Mouse (Mus musculus) heart, embryonic 11.5 days (tissue): ENCODE data around the gene Wtap. TPM values are rescaled to one million over a fixed set of nuclear protein-coding genes. Genes with fewer than 3 reads are reported as not detected.
"Not testable (repeated sequence)": the region's sequence is repeated elsewhere in the genome, so short reads cannot be mapped to it uniquely, and the experiment has no call there.

ENCODE experiments used
- ATAC-seq: fragments of 200-750 bp; cut with Nextera tagmentation; replicated peaks from 2 replicates; pipeline ENCODE4 v1.8.0; 2017; ENCODE audit warnings: moderate library complexity; ENCODE audit not compliant: insufficient number of reproducible peaks, low FRiP score, low TSS enrichment
- H3K27ac ChIP-seq: fragments of 300-500 bp; sonication (generic); 2 replicates; pipeline ENCODE4 v1.5.1; 2014; ENCODE audit warnings: mild to moderate bottlenecking, low read depth, low read length
- H3K27me3 ChIP-seq: fragments of 300-500 bp; sonication (generic); 2 replicates; pipeline ENCODE4 v1.6.1; 2014; ENCODE audit warnings: mild to moderate bottlenecking, low read length, mixed read lengths; ENCODE audit not compliant: control insufficient read depth, insufficient read depth
- H3K36me3 ChIP-seq: fragments of 300-500 bp; sonication (generic); 2 replicates; pipeline ENCODE4 v1.6.1; 2014; ENCODE audit warnings: mild to moderate bottlenecking, low read length, moderate library complexity, mixed read lengths; ENCODE audit not compliant: control insufficient read depth, insufficient read depth
- H3K4me1 ChIP-seq: fragments of 300-500 bp; sonication (generic); 2 replicates; pipeline ENCODE4 v1.6.1; 2014; ENCODE audit warnings: low read length; ENCODE audit not compliant: control insufficient read depth, insufficient read depth
- H3K4me2 ChIP-seq: fragments of 300-500 bp; sonication (generic); 2 replicates; pipeline ENCODE4 v1.6.1; 2014; ENCODE audit warnings: mild to moderate bottlenecking, moderate library complexity
- H3K4me3 ChIP-seq: fragments of 300-500 bp; sonication (generic); 2 replicates; pipeline ENCODE4 v1.5.1; 2014; ENCODE audit warnings: low read depth, low read length
- H3K9ac ChIP-seq: fragments of 300-500 bp; sonication (generic); 2 replicates; pipeline ENCODE4 v1.6.1; 2014; ENCODE audit warnings: mild to moderate bottlenecking, low read depth, low read length, moderate library complexity
- H3K9me3 ChIP-seq: fragments of 300-500 bp; sonication (generic); replicated peaks from 2 replicates; pipeline ENCODE4 v1.6.1; 2016; ENCODE audit warnings: low read length; ENCODE audit not compliant: control insufficient read depth
- WGBS: fragments of 180-500 bp; shearing (Covaris S2); extraction: QIAGEN DNeasy Blood & Tissue Kit; methylation state at CpG from one replicate; pipeline ENCODE4 v1.1.7; 2014; ENCODE audit not compliant: insufficient replicate concordance; 5-methylcytosine and 5-hydroxymethylcytosine counted together
- polyA plus RNA-seq: library from polyadenylated mRNA; unstranded; fragments of >200 nt; fragmentation: Nextera tagmentation; extraction: Ambion mirVana; gene quantifications from 2 replicates; pipeline ENCODE4 v1.2.1, GENCODE M21; 2014

Wtap gene
- polyA plus RNA-seq, 1 experiment from 2014 or later = 88.8 TPM

- no peaks in the 10 kb centered on the region for H3K9me3 ChIP-seq
- no peak overlapping the region for H3K27ac ChIP-seq
- H3K4me3 ChIP-seq = peak overlapping the region; percentile 95
- WGBS = 59% methylated on average over 8 of the region's 8 CpGs
- H3K4me1 ChIP-seq = peaks cover 3% of the 10 kb centered on the region; the same call in 1 of the 2 replicates
- H3K36me3 ChIP-seq = no peaks in the 10 kb centered on the region; the same call in 1 of the 2 replicates
- peak overlapping the region; percentile 100 for H3K9ac ChIP-seq
- ATAC-seq = no peak
- peak overlapping the region; percentile 94 for H3K4me2 ChIP-seq
- H3K27me3 ChIP-seq = no peaks in the 10 kb centered on the region
Measured at GRCm38 (mm10) chr17:12990567-12991145, 3.3 kb downstream of the Wtap start.

GRCm38 (mm10) chr17:12988096-12988495 is 5.9 kb downstream of the Wtap start:
- ATAC-seq, H3K4me1 ChIP-seq, H3K36me3 ChIP-seq, H3K27me3 ChIP-seq, H3K4me3 ChIP-seq, H3K9ac ChIP-seq, H3K4me2 ChIP-seq, H3K27ac ChIP-seq, H3K9me3 ChIP-seq: not testable (repeated sequence)
- 96% methylated on average over 8 of the region's 8 CpGs for WGBS

GRCm38 (mm10) chr17:12983988-12984387 is 10.0 kb downstream of the Wtap start:
- ATAC-seq = no peak
- H3K4me1 ChIP-seq = peaks cover 2% of the 10 kb centered on the region; the same call in 1 of the 2 replicates
- WGBS = 65% methylated on average over 2 of the region's 2 CpGs
- H3K9ac ChIP-seq = no peak overlapping the region
- no peaks in the 10 kb centered on the region for H3K9me3 ChIP-seq
- H3K36me3 ChIP-seq = peaks cover 20% of the 10 kb centered on the region
- H3K4me2 ChIP-seq = no peak overlapping the region
- no peaks in the 10 kb centered on the region for H3K27me3 ChIP-seq
- H3K4me3 ChIP-seq = no peak overlapping the region
- no peak overlapping the region for H3K27ac ChIP-seq

GRCm38 (mm10) chr17:12978546-12978945 is 15.4 kb downstream of the Wtap start:
- no peak overlapping the region for H3K9ac ChIP-seq
- ATAC-seq = no peak
- H3K4me3 ChIP-seq = no peak overlapping the region
- no peaks in the 10 kb centered on the region for H3K27me3 ChIP-seq
- no peaks in the 10 kb centered on the region for H3K9me3 ChIP-seq
- 96% methylated on average over 1 of the region's 1 CpGs for WGBS
- peaks cover 30% of the 10 kb centered on the region for H3K36me3 ChIP-seq
- no peak overlapping the region for H3K27ac ChIP-seq
- H3K4me1 ChIP-seq = no peaks in the 10 kb centered on the region
- H3K4me2 ChIP-seq = no peak overlapping the region

DNA sequence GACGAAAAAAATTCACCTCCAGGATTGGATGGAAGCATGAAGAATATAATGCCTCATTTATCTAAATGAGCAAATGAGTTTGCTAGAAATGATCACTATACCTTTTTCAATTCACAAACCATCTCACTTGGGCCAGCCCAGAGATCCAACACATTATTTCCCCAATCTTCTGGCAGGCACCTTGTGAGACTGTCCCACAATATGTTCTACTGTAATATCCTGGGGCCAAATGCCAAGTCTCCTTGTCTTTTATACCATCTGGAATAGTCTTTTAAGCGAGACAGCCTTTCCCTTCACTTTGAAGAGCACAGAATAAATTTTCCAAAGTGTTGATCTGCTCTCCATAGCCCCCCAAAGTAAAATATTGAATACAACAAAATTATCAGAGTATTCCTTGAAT is 20.1 kb downstream of the Wtap start:
- Histone ChIP-seq H3K27ac (no peak overlapping the region), H3K9ac (no peak overlapping the region), H3K27me3 (no peaks in the 10 kb centered on the region), H3K4me3 (no peak overlapping the region), H3K4me2 (no peak overlapping the region), H3K4me1 (no peaks in the 10 kb centered on the region), H3K9me3 (no peaks in the 10 kb centered on the region), H3K36me3 (peaks cover 9% of the 10 kb centered on the region)
- WGBS = 86% methylated on average over 2 of the region's 2 CpGs
- no peak for ATAC-seq

DNA sequence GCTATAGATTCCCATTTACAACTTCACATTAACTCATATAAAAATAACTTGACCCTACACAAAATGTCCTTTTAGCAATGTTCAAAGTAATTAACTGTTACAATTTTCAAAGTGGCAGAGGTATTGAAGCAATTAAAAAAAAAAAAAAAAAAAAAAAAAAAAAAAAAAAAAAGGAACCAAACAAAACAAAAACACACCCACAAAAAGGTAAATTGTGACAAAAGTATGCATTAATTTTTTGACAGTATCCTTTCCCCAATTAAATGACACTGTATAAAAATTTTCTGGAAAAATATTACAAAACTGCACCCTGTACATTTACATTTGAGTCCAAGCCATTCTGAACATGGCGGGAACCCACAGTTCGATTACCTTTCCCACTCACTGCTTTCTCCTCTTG is 26.8 kb downstream of the Wtap start:
- no peaks in the 10 kb centered on the region for H3K4me1 ChIP-seq
- 97% methylated on average over 2 of the region's 2 CpGs for WGBS
- H3K27ac ChIP-seq = no peak overlapping the region
- no peak overlapping the region for H3K4me2 ChIP-seq
- no peaks in the 10 kb centered on the region for H3K9me3 ChIP-seq
- peaks cover 4% of the 10 kb centered on the region for H3K36me3 ChIP-seq
- H3K9ac ChIP-seq = no peak overlapping the region
- H3K4me3 ChIP-seq = no peak overlapping the region
- no peak for ATAC-seq
- no peaks in the 10 kb centered on the region for H3K27me3 ChIP-seq

DNA sequence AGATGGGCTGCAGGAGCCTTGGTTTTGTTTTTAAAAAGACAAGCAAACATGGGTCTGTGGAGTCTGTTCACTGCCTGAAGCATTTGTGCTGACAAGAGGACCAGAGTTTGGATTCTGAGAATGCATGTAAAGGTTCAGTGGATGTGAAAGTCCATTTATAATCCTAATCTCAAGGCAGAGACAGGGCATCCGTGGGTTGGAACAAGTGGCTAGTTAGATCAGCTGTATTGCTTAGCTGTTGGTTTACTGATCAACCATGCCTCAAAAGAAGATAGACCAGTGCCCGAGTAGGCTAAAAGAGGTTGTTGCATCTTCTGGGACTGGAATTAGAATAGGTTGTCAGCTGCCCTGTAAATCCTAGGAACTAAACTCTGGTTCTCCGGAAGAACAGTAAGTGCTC is 30.5 kb downstream of the Wtap start:
- ATAC-seq = no peak
- no peak overlapping the region for H3K27ac ChIP-seq
- H3K9me3 ChIP-seq = no peaks in the 10 kb centered on the region
- H3K4me3 ChIP-seq = no peak overlapping the region
- H3K27me3 ChIP-seq = no peaks in the 10 kb centered on the region
- 0 out of 2 replicates have a peak, but pooled peaks cover 5% of the 10 kb centered on the region for H3K4me1 ChIP-seq
- WGBS = 73% methylated on average over 3 of the region's 3 CpGs
- peaks cover 5% of the 10 kb centered on the region for H3K36me3 ChIP-seq
- no peak overlapping the region for H3K9ac ChIP-seq
- H3K4me2 ChIP-seq = no peak overlapping the region

- H3K4me3 ChIP-seq = peak within 1 kb of the TSS; percentile 67
- no peaks in the 10 kb centered on the region for H3K9me3 ChIP-seq
- peak; percentile 99 for ATAC-seq
- H3K27ac ChIP-seq = peak within 1 kb of the TSS; percentile 78
- H3K4me1 ChIP-seq = 0 out of 2 replicates have a peak, but pooled peaks cover 5% of the 10 kb centered on the region
- H3K4me2 ChIP-seq = peak within 1 kb of the TSS; percentile 74
- H3K9ac ChIP-seq = peak within 1 kb of the TSS; percentile 69
- WGBS = under 1% methylated on average over 42 of the region's 42 CpGs
- H3K27me3 ChIP-seq = no peaks in the 10 kb centered on the region
- H3K36me3 ChIP-seq = peaks cover 4% of the 10 kb centered on the region; the same call in 1 of the 2 replicates
Measured at GRCm38 (mm10) chr17:12960331-12960873, 33.6 kb downstream of the Wtap start, which contains the start of gene Acat2. Gene Acat2 (minus strand): TSS chr17:12960747.

DNA sequence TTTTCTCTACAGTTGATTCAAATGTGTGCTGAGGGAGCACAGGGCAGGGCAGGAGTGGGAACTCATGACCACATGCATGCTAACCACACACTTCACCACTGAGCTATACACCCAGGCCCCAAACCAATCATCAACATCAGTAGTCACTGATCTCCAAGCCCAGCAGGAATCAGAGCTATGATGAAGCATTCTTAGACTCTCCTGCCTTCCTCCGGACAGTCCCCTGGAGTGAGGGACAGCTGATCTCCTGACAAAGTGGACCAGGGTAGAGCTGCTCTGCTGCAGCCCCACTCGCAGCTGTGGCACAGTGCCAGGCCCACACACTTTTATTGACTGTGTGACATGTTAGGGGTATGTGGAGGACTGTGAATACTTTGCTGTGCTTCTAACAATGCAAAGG is 34.6 kb downstream of the Wtap start:
- not testable (repeated sequence) for H3K27ac ChIP-seq, H3K27me3 ChIP-seq, H3K4me1 ChIP-seq, H3K4me3 ChIP-seq, H3K36me3 ChIP-seq, H3K9ac ChIP-seq, ATAC-seq, H3K4me2 ChIP-seq, H3K9me3 ChIP-seq
- WGBS = 47% methylated on average over 1 of the region's 2 CpGs
